Mouse (Mus musculus) hindbrain, postnatal 0 days (tissue): ENCODE results near the gene Cenpf. TPM values are rescaled to one million over a fixed set of nuclear protein-coding genes. Genes with fewer than 3 reads are reported as not detected.

Experiments used
- ATAC-seq: fragments of 200-750 bp; cut with Nextera tagmentation; 2 replicates; pipeline ENCODE4 v1.8.0; 2017; ENCODE audit warnings: mild to moderate bottlenecking, moderate TSS enrichment, moderate library complexity
- DNase-seq: peaks from one replicate; pipeline ENCODE4 v3.0.0-alpha.2; 2015; ENCODE audit warnings: low spot score
- H3K27ac ChIP-seq: fragments of 300-500 bp; sonication (generic); 2 replicates; pipeline ENCODE4 v1.5.1; 2014; ENCODE audit warnings: mild to moderate bottlenecking
- H3K27me3 ChIP-seq: fragments of 300-500 bp; sonication (generic); 2 replicates; pipeline ENCODE4 v1.6.1; 2014; ENCODE audit warnings: low read length, mixed read lengths; ENCODE audit not compliant: insufficient read depth
- H3K36me3 ChIP-seq: fragments of 300-500 bp; sonication (generic); 2 replicates; pipeline ENCODE4 v1.6.1; 2014; ENCODE audit warnings: low read length, mixed read lengths; ENCODE audit not compliant: insufficient read depth
- H3K4me1 ChIP-seq: fragments of 300-500 bp; sonication (generic); 2 replicates; pipeline ENCODE4 v1.6.1; 2014; ENCODE audit warnings: antibody characterized with exemption, low read length, mixed read lengths; ENCODE audit not compliant: insufficient read depth
- H3K4me2 ChIP-seq: fragments of 300-500 bp; sonication (generic); 2 replicates; pipeline ENCODE4 v1.6.1; 2014; ENCODE audit warnings: low read depth, mild to moderate bottlenecking, low read length, moderate library complexity, mixed read lengths
- H3K4me3 ChIP-seq: fragments of 300-500 bp; sonication (generic); 2 replicates; pipeline ENCODE4 v1.5.1; 2014; ENCODE audit warnings: low read length
- H3K9ac ChIP-seq: fragments of 300-500 bp; sonication (generic); replicated peaks from 2 replicates; pipeline ENCODE4 v1.6.1; 2014; ENCODE audit warnings: mild to moderate bottlenecking, low read length, moderate library complexity, mixed read lengths
- H3K9me3 ChIP-seq: fragments of 300-500 bp; sonication (generic); 2 replicates; pipeline ENCODE4 v1.6.1; 2016; ENCODE audit warnings: low read length, mixed read lengths
- CTCF ChIP-seq: IDR thresholded peaks from 2 replicates; pipeline ENCODE4 v1.5.1; 2016; ENCODE audit warnings: antibody characterized with exemption, control low read depth, low read depth
- WGBS: fragments of 180-500 bp; shearing (Covaris S2); extraction: QIAGEN DNeasy Blood & Tissue Kit; methylation state at CpG from one replicate; pipeline ENCODE4 v1.1.7; 2014; 5-methylcytosine and 5-hydroxymethylcytosine counted together
- polyA plus RNA-seq: library from polyadenylated mRNA; unstranded; fragments of >200 nt; fragmentation: Nextera tagmentation; extraction: Ambion mirVana; gene quantifications from 2 replicates; pipeline ENCODE4 v1.2.1, GENCODE M21; 2015
- total RNA-seq: library from RNA; depleted of rRNA; stranded (reverse); fragments of >200 nt; gene quantifications from 2 replicates; pipeline ENCODE4 v1.2.3, GENCODE M21; 2014

Gene Cenpf
- total and polyA plus RNA-seq, 2 experiments from 2014 or later: 4.8 to 22.5 TPM

- Histone ChIP-seq H3K27ac (no peak overlapping the region), H3K36me3 (no peaks in the 10 kb centered on the region), H3K4me1 (no peaks in the 10 kb centered on the region), H3K9me3 (no peaks in the 10 kb centered on the region), H3K4me3 (no peak overlapping the region), H3K4me2 (no peak overlapping the region), H3K9ac (no peak overlapping the region), H3K27me3 (no peaks in the 10 kb centered on the region)
- WGBS: 88% methylated on average over 5 of the region's 5 CpGs
- TF ChIP-seq CTCF: no peak
- no peak for ATAC-seq
- DNase-seq: no peak
Measured at GRCm38 (mm10) chr1:189617381-189617780, 70.5 kb downstream of the Cenpf start.

DNA sequence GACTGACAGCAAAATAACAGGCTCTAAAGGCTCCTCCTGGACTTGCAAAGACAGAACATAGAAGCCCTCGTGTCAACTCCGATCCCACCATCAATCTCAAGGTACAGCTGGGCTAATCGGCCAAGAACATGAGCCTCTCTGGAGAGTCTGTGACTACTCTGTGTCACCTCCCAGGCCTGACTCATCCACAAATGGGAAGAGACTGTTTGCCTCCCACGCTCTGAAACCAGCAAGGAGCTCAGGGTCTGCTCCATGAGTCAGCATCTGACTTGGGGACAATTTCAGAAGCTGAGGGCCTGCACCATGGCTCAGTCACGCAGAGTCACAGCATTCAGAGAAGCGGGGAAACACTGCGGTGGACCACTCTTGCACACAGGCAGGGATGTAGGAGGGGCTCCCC, 72.6 kb downstream of the Cenpf start:
- Histone ChIP-seq H3K27ac (no peak overlapping the region), H3K4me1 (no peaks in the 10 kb centered on the region), H3K36me3 (no peaks in the 10 kb centered on the region), H3K9ac (no peak overlapping the region), H3K27me3 (no peaks in the 10 kb centered on the region), H3K9me3 (no peaks in the 10 kb centered on the region), H3K4me2 (no peak overlapping the region), H3K4me3 (no peak overlapping the region)
- 92% methylated on average over 7 of the region's 7 CpGs for WGBS
- no peak for ATAC-seq
- no peak for DNase-seq
- no peak for TF ChIP-seq CTCF

DNA sequence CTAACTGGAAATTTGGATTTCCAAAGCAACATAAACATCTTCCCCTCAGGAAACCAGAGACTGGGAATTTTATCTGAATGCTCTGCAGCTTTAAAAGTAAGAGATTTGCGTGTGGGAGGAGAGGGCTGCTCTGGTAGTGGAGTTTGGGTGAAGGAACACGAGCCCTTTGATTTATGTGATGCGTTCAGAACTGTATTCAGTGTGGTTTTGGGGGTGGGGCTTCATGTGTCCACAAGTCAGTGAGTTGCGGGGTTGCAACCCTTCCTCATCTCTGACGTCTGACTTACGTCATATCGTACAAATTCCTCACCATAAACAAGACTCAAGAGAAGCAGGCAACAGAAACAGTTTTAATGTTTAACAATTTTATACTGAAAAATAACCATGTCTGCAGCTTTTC, 74.8 kb downstream of the Cenpf start:
- no peaks in the 10 kb centered on the region for H3K36me3 ChIP-seq
- DNase-seq: no peak
- ATAC-seq: no peak
- no peak overlapping the region for H3K9ac ChIP-seq
- no peak overlapping the region for H3K4me3 ChIP-seq
- no peaks in the 10 kb centered on the region for H3K9me3 ChIP-seq
- no peaks in the 10 kb centered on the region for H3K27me3 ChIP-seq
- H3K4me1 ChIP-seq: no peaks in the 10 kb centered on the region
- no peak overlapping the region for H3K27ac ChIP-seq
- TF ChIP-seq CTCF: no peak
- WGBS: 77% methylated on average over 7 of the region's 7 CpGs
- no peak overlapping the region for H3K4me2 ChIP-seq

- ATAC-seq (no peak), DNase-seq (no peak)
- no peak overlapping the region for H3K4me2 ChIP-seq
- H3K9ac ChIP-seq: no peak overlapping the region
- no peaks in the 10 kb centered on the region for H3K4me1 ChIP-seq
- H3K4me3 ChIP-seq: no peak overlapping the region
- H3K36me3 ChIP-seq: no peaks in the 10 kb centered on the region
- H3K9me3 ChIP-seq: no peaks in the 10 kb centered on the region
- WGBS: 70% methylated on average over 4 of the region's 4 CpGs
- H3K27me3 ChIP-seq: no peaks in the 10 kb centered on the region
- H3K27ac ChIP-seq: no peak overlapping the region
- no peak for TF ChIP-seq CTCF
Measured at GRCm38 (mm10) chr1:189611775-189612174, 76.1 kb downstream of the Cenpf start.

DNA sequence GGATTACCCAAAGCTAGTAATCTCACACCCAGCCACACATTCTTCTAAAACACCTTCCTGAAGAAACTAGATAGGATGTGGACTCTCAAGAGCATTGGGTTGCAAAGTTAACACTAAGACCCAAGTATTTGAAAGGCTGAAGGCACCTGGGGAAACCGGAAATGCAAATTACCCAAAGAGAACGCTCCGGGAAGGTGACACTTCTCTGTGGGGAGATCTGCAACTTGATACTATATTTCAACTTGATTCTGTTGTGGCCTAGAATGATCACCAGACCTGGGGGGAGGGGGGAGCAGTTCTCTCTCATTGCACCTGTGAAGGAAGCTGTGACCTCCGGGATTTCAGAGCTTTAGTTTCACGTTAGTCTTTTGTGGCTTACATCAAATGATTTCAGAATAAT, 79.2 kb downstream of the Cenpf start:
- H3K4me2 ChIP-seq: no peak overlapping the region
- H3K27me3 ChIP-seq: no peaks in the 10 kb centered on the region
- no peak for TF ChIP-seq CTCF
- no peaks in the 10 kb centered on the region for H3K9me3 ChIP-seq
- no peak overlapping the region for H3K27ac ChIP-seq
- ATAC-seq (no peak), DNase-seq (no peak)
- no peaks in the 10 kb centered on the region for H3K36me3 ChIP-seq
- H3K4me3 ChIP-seq: no peak overlapping the region
- H3K4me1 ChIP-seq: no peaks in the 10 kb centered on the region
- H3K9ac ChIP-seq: no peak overlapping the region
- 39% methylated on average over 5 of the region's 5 CpGs for WGBS

DNA sequence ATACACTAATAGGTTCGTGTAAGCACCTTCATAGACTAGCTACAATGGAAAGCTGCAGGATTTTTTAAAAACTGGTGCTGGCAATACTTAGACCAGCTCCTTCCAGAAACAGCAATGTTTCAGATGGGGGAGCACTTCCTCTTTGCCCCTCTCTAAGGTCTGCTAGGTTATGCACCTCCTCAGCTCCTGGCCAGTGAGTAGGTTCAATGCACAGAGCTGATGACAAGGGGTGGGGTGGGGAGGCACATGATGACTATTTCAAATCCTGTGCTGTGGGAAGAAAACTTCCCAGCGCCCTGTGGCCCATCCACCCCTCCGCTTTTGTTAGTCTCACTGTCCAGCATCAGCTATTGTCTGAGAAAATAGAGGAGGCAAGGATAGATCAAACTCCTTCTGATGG, 79.8 kb downstream of the Cenpf start:
- Histone ChIP-seq H3K36me3 (no peaks in the 10 kb centered on the region), H3K9me3 (no peaks in the 10 kb centered on the region), H3K9ac (no peak overlapping the region), H3K4me3 (no peak overlapping the region), H3K4me2 (no peak overlapping the region), H3K27ac (no peak overlapping the region), H3K4me1 (no peaks in the 10 kb centered on the region), H3K27me3 (no peaks in the 10 kb centered on the region)
- no peak for TF ChIP-seq CTCF
- DNase-seq: no peak
- no peak for ATAC-seq
- WGBS: 82% methylated on average over 3 of the region's 3 CpGs

- no peaks in the 10 kb centered on the region for H3K36me3 ChIP-seq
- H3K4me2 ChIP-seq: no peak overlapping the region
- H3K9ac ChIP-seq: no peak overlapping the region
- TF ChIP-seq CTCF: no peak
- no peak overlapping the region for H3K27ac ChIP-seq
- H3K27me3 ChIP-seq: no peaks in the 10 kb centered on the region
- DNase-seq: no peak
- H3K4me1 ChIP-seq: no peaks in the 10 kb centered on the region
- ATAC-seq: no peak
- H3K9me3 ChIP-seq: no peaks in the 10 kb centered on the region
- 87% methylated on average over 8 of the region's 8 CpGs for WGBS
- no peak overlapping the region for H3K4me3 ChIP-seq
Measured at GRCm38 (mm10) chr1:189605598-189606126, 82.2 kb downstream of the Cenpf start.
